Mouse (Mus musculus) urinary bladder, adult 18-20 months (tissue): ENCODE data around the gene Krt15.
A peak's percentile ranks its signal among the peaks of the same experiment; 100 is the strongest.

Experiments
- DNase-seq, 2 experiments: peaks; one replicate each; pipeline ENCODE4 v3.0.0; 2022; ENCODE audit warnings: low spot score in 2 of 2, mixed read lengths in 2 of 2

Gene Krt15

DNA sequence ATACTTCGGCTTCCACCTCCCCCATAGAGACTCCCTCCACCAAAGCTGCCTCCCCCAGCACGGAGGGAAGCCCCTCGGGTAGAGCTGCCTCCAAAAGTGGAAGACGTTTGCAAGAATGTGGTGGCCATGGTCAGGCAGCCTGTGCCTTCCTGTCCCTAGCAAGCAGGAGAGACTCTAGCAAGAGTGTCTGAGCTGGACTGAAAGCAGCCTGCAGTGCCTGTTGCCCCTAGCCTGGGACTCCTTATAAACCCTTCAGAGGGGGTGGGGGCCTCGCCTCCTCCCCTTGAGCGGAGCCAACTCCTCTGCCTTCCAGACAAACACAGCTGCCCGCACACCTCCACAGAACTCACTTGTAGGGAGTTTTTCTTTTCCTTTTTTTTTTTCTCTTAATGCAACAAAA lies at the start of gene Krt15:
Krt15 (minus strand) TSS at position 198 of the 400 bp plus-strand sequence.
- DNase-seq, result peak in 1 of 2 experiments; percentile 51

DNA sequence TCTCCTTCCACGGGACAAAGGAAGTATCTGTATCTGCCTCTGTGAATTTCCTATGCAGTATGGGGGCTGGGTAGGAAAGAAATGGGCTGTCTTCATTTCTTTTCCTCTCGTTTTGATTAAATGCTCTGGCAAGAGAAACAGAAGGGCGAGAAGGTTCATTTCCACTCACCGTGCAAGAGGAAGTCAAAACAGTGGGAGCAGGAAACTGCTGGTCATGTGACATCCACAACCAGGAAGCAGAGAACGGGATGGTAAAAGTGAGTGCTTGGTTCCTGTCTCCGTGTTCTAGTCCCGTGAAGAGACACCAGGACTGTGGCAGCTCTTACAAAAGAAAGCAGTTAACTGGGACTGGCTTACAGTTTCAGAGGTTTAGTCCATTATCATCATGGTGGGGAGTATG lies 46.0 kb upstream of the Krt15 start:
- no peak for DNase-seq

DNA sequence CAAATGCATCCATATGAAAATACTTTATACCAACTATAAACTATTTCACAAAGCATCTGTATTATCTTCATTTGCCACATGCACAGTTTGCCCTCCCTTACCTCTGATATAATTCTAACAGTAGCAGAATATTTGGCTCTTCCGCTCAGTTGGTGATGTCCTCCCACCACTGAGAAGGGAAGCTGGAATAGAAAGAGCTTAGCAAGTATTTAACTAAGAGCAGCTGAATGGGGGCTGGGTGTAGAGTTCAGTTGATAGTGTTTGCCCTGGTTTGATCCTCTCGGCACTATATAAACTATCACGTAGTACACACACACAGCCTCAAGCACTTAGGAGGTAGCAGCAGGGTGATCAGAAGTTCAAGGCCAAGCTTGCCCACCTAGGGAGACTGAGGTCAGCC lies 43.5 kb upstream of the Krt15 start:
- DNase-seq, result no peak

DNA sequence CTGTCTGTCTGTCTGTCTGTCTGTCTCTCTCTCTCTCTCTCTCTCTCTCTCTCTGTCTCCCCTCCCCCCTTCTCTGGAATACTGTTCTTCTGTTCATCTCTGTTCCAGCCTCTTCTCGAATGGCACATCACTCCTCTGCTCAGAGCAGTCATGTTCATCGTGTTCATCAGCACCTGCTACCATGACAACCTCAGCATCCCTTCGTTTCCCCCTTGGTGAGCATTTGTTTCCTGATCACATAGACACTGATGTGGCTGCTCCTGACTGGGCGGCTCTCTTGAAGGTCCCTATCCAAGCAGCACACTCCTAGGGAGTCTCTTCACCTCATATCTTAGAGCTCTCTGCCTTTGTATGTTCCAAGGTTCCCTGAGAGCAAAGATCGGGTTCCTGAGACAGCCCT lies 42.6 kb upstream of the Krt15 start:
- no peak for DNase-seq

DNA sequence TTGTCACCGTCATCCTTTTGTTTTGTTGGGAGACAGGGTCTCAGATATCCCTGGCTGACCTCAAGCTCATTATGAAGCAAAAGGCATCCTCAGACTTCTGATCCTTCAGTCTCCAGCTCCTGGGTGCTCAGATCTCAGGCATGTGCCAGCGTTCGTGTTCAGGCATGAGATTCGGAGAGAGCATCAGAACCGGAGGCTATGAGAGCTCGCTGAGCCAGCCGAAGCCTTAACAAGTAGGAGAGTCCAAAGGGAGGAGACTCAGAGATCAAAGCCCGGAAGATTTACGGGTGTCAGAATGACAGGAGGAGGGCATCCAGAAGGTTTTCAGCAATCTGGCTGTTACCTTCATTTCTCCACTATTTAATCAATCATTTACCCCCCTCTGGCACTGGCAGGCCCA lies 41.1 kb upstream of the Krt15 start:
- DNase-seq, result no peak

DNA sequence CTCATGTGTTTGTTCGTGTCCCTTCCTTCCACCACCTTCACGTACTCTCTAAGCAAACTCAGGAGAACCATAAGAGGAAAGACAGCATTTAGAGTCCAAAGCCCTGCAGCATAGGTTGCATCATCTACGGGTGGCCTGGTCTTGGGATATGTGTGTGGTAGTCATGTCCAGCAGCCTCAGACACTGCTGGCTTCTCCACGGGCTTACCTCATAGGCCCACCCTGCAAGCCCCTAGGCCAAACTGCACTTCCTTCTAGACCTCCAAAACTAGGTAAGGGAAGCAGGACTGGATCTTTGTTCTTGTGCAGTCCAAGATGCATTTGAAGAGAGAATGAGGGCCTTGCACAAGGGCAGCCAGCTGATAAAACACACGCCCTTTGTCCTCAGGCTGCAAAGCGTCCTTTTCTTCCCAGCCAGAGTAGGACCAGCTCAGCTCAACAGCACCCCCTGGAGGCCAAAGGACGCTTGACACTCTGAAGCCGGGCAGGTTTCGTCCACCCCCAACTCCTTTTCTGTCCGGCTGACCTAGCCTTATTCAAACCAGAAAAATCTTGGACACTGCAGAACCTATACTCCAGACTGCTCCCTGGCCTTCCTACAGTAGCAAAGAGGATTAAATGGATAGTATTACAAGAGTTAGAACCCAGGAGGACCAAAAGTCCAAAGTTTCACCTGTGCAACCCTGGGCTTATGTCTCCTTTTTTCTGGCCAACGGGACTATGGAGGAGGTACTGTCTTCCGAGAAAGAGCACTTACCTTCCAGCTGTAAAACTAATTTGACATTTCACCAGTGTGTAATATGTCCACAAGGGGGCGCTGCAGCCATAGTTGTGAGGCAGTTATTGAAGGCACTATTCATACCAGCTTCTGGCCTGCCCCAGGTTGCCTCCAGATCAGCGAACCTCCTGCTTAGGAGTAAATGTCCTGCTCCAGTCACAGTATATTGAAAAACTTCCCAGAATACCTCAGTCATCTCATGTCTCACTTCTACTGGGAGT lies 33.3 kb upstream of the Krt15 start:
- DNase-seq, result peak; percentile 69 to 70

DNA sequence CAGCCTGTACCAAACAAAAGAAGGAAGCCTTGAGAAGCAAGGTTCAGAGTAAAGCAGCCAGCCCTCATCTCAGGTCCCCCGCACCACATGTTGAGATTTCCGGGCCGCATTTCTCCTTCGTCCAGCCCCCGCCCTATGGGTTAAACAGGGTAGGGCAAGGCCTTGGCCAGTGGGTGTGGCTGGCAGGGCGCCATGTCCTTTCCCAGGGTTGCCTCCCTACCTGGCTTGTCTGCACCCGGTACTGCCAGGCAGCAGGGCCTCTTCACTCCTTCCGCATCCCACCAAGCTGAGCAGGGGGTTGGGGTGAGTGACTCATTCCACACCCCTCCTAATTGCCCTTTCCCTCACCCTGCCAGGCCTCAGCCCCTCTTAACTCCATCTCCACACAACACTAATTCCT lies 32.3 kb upstream of the Krt15 start:
- peak; percentile 75 to 88 for DNase-seq

DNA sequence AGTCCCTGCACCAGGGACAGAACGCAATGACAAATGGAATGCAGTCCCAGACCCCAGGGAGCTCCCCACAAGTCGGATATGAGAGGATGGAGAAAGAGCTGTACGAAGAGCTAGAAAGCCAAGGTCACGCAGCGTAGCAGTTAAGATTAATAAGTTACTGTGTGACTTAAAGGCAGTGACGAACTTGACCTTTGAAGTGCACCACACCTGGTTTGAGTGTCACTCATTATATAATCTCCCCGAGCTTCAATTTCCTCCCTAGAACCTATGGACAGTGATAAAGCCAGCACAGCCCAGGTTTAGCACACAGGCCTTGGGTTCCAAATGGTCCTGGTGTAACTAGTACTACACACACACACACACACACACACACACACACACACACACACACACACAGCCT lies 28.7 kb upstream of the Krt15 start:
- no peak for DNase-seq

DNA sequence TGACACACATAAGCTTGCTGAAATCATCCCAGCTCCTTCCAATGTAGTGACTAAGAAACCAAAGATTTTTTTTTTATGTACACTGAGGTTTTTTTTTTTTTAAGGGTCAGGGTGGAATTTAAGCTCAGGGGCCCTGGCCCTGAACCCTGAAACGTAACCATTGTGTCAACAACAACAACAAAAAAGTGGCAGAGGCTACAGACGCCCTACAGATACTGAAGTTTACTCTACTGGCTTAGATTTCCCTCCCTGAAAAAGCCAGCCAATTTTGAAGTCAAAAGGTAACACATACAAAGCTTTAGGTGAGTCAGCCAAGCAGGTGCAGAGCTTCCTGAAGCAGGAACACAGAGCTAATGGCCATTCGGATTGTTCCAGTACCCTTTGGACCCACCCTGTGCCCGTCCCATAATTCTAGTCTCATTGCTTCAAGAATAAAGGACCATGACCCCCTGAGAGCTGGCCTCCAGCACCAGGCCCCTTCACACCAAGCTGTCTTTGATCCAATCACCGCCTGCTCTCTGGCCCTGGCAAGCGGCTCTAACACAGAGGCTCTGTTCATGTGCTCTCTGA lies 22.3 kb upstream of the Krt15 start:
- DNase-seq, result no peak

DNA sequence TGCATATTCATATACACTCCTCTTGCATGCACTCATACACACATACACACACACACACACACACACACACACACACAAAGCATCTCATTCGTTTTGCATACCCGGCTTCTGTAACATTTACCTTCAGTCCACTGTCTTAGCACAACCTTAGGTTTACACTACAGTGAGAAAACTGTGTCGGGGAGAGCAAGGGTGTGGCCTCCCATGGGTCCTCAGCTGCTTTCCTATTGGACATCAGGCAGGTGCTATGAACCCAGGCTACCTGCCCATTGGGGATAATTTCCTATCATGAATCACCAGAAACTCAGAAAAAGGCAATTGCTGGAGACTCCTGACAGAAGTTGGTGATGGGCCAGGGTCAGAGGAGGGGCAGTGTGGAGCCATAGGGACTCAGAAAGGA lies 21.6 kb upstream of the Krt15 start:
- DNase-seq, result no peak

DNA sequence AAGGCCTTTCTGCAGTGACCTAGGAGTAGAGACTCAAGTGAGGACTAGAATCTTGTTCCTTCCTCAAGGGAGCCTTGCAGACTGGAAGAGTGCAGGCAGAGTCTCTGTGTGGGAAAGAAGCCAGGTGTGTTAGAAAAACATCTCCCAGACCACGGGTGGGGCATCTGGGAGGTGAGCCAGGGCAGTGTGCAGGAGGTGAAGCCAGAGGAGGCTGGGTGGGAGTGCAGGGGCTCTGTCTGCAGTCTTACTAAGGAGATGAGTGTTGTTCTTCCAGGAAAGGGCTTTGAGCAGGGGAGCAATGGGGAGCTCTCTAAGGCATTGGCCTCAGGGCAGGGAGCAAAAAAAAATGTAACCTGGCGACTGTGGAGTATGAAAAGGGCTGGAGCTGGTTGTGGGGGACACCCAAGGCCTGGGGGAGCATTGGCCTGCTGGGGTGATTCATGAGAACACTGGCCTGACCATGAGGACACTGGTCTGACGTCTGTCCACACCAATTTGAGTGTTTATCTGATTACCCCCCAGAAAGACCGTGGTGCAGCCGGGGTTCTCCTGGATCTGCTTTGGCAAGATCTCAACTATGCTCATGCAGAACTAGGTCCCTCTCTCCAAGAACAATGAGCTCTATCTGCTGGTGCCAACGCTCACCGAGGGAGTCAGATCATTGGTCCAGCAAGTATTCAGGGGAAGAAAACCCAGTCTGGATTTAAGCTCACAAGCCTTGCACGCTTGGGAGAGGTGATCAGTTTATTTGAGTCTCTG lies 19.9 kb upstream of the Krt15 start:
- DNase-seq, result no peak

DNA sequence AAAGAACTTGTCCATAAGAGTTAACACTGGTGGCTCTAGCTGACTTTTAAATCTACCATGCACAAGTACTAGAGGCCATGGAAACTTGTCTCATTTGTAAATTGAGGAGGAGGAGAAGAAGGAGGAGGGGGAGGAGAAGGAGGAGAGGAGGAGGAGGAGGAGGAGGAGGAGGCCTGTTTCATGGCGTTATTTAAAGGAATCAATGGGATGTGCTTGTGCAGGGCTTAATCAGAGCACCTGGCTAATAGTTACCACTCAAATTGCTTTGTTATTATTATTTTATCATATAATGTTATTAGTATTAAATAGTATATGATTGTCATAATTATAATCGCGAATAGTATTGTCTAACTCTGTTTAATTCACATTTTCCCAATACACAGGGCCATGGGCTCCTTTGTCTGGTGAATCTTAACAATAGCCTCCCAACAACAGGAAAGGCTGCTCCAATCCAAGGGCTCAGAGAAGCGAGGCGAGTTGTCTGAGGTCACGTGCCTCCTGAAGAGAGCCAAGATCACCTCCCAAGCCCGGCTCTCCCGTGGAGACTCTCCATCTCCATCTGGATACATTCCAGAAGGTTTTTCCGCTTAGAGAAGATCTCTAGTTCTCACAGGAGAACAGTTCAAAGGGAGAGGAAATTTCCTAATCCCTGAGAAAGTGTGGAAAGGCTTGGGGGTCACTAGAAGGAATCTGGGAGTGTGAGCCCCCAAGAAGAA lies 13.0 kb upstream of the Krt15 start, which contains the start of gene Krt19:
Krt19 (minus strand) TSS at position 51 of the 716 bp plus-strand sequence.
- DNase-seq, result no peak

DNA sequence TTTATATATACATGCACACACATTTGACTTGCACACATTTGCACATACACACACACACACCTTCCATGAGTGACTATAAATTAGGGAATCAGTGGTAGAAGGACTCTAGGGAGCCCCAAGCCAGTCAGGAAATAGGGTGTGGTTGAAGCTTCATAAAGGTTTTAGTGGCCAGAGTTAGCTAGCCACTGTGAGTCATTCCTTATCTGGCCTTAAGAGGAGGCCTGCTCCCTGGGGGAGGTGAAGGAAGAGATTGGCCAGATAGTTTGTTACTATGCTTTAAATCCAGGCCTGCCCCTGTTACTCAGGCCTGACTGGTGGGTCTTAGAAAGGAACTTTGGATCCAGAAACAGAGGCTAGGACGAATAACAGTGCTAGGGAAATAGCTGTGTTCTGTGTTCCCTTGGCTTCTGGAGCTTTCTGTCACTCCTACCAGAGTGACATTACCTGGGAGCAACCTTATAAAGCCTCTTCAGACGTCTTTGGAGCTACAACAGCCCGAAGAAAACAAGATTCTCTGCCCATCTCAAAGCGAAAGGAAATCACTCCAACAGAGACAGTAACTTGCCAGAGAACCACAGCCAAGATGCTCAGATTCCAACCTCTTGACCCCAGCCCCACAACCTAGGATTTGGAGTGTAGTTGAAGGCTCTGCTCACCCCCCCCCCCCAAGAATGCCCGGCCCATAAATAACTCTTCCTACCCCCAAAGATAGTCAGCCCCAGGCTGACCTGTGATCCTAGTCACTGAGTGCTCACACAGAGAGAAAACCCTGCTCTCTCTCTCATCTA lies 12.0 kb upstream of the Krt15 start:
- no peak for DNase-seq

DNA sequence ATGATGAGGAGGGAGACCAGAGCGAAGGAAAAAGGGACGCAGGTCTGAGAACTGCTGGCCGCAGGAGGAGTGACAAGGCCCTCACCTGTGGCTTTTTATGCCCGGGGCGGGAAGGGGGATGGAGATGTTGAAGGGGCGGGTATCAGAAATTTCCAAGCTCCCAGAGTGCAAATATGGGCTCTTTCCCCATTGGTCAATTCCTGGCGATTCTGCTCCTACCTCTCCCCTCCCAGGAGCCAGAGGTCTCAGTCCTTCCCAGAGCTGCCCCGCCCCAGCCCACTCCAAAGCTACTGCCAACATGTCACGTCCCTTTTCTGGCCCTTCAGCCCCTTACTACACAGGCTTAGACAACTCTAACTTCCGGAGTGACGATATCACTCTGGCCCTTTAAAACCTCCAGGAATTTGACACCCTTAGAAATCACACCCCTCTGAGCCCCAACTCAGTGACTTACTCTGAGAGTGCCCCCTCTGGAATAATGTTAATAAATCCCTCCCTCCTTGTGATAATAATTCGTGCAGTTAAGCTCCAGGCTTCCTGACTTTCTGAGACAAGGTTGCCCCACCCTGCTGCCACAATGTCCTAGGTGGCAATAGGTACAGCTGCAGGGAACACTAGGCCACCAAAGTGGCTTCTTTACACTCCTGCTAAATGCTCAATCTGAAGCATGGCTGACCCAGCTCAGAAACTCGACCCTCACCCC lies 10.3 kb upstream of the Krt15 start:
- DNase-seq, result peak; percentile 71 to 74

DNA sequence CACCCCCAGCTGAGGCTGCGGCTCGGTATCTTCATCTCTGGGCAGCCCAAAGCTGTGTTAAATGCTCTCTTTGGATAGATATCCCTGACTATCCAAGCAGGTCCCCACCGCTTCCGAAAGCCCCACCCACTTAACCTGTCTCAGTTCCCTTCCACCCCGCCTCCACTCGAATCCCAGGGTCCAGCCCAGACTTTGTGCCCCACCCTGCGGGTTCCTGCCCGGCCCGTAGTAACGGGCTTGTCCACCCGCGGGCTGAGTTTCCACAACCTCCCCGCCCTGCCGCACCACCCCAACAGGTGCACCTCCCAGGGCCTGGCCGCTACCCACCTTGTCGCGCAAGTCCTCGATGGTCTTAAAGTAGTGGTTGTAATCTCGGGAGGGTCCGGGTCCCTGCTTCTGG lies 9.4 kb upstream of the Krt15 start:
- DNase-seq, result peak; percentile 67 to 73

DNA sequence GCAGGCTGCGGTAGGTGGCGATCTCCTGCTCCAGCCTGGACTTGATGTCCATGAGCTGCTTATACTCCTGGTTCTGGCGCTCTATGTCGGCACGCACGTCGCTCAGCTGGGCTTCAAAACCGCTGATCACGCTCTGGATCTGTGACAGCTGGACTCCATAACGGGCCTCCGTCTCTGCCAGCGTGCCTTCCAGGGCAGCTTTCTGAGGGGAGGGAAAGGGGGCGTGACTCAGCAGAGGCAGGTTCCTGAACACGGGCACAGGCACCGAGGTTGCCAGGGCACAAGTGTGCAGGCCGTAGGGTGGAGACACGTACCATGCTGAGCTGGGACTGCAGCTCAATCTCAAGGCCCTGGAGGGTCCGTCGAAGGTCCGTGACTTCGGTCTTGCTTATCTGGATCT lies 5.2 kb upstream of the Krt15 start:
- DNase-seq, result no peak

DNA sequence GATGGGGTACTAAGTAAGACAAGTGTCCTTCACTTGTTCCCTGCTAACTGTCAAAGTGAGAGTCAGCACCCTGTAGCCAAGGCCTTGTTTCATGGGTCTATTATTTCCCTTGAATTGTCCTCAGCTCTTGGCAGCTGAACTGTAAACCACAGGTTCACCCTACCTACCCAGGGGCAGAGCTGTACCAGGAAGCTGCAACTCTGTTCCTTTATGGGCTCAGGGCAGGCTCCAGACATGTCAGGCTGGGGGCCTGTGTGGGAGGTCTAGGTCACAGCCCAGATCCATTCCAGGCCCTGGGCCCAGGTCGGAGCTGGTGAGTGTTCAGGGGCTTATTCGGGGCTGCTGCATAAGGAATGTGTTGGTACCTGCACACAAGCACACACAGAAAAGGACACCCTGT lies 3.7 kb upstream of the Krt15 start:
- DNase-seq, result peak in 1 of 2 experiments; percentile 31

DNA sequence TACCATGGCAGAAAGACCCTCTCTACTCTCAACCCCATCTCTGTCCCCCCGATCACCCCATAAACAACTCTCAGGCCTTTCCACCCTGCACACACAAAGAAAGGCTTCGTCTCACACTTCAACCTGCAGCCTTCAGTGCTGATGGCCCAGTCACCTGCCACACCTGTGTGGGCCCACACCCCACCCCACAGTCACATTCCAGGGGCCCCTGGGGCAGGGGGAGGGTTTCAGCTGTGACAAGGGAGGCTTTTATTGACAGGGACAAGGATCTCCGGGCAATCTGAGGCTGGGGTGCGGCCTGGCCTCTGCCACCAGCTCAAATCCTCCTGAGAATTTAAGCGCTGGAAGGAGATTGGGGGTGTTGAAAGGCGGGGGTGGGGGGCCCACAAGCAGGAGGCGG lies 3.1 kb upstream of the Krt15 start:
- no peak for DNase-seq

DNA sequence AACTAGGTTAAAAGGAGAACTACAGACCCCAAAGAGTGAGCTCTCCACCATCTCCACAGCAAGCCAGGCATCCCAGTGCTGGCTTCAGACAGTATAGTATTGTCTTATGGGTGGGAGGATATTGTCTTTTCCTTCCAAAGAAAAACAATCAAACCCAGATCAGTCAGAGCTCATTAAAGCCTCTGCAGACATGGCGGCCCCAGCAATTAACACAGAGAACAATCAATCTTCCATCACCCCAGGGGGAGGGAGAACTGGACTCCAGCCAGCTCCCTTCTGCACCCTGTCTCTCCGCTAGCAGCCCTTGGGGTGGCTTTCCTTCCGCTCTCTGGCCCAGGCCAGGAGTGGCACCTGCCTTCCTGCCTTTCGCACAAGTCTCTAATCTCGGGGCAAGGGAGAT lies 2.0 kb upstream of the Krt15 start:
- DNase-seq, result no peak

DNA sequence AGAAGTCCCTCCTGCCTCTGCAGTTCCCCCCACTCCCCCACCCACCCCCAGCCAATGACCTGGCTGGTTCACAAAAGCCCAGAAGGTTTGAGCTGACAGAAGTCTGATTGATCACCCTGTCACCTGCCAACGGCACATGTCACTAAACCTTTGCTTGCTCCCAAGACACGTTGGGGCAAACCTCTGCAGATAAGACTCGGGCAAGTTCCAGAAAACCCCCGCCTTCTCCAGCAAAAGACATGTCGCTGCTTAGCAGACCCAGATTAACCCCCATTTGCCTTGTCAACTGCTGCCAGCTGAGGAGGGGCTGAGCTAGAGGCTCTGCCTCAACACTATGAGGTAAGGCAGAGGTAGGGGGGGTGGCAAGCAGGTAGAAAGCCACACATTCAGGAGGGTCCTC lies 831 bp upstream of the Krt15 start:
- DNase-seq, result peak; percentile 40 to 75
